Mouse (Mus musculus) testis, adult 2 months (tissue): ENCODE data around the gene Btbd35f18.
"Not testable (repeated sequence)": the region's sequence is repeated elsewhere in the genome, so short reads cannot be mapped to it uniquely, and the experiment has no call there.

Experiments used
- CTCF ChIP-seq: fragments of 200-500 bp; IDR thresholded peaks from 2 replicates; pipeline ENCODE4 v1.5.1; 2012; ENCODE audit warnings: low read depth, mild to moderate bottlenecking, inconsistent platforms, low read length, moderate library complexity; ENCODE audit not compliant: control insufficient read depth, insufficient read depth, insufficient replicate concordance
- POLR2A ChIP-seq: fragments of 200-500 bp; IDR thresholded peaks from 2 replicates; pipeline ENCODE4 v1.6.1; 2012; ENCODE audit warnings: low read depth, mild to moderate bottlenecking, inconsistent platforms, low read length, moderate library complexity; ENCODE audit not compliant: control insufficient read depth

DNA sequence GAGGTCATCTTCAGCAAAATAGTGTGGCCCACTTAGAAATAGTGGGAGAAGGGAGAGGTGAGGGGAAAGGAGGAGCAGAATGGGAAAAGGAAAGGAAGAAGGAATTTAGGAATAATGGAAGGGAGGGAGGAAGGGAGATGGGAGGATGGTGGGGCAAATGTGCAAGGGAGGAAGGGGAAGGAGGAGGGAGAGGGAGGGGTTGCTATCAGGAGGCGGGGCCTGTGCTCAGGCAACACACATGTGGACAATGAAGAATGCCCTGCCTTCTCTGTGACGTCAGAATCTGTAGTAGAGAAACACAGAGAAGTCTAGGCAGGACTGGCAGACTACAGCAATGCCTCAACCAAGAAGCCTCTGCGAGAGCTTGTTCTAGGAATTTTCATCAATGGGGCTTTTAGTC lies at the start of gene Btbd35f18:
- TF ChIP-seq CTCF, POLR2A: not testable (repeated sequence)
